Mouse (Mus musculus) bone marrow macrophage, adult 2 months (primary cell): ENCODE measurements around the gene Hspd1.

Experiments
- CTCF ChIP-seq: IDR thresholded peaks from 2 replicates; pipeline ENCODE4 v1.5.1; 2012; ENCODE audit warnings: low read depth, mild to moderate bottlenecking, low read length, moderate library complexity
- POLR2A ChIP-seq: IDR thresholded peaks from 2 replicates; pipeline ENCODE4 v1.6.1; 2012; ENCODE audit warnings: mild to moderate bottlenecking, low read depth, low read length, borderline replicate concordance

DNA sequence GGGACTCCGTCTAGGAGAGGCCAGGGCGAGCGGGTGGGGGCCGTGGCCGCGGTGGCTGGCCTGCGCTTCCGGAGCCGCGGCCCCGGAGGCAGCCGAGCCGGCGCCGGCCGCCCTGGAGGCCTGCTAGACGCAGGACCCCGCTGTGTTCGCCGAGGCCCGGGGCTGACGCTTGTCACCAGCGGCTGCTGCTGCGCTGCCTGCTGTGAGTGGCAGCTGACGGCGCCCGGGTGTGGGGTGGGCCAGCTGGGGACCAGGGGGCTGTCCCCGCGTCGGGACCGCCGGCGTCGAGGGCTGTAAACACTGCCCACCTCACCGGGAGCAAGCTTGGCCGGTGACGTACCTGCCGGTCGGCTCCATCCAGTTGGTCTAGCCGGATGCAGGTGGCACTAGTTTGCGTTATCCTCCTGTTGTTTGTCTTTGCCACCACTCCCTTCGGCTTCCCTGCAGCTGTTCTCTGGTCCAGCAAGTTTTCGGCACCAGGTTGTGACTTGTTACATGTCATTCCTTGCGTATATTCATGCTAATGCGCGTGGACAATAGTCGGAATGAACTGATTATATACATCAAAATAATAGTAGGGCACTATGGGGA is 43.5 kb upstream of the Hspd1 start:
- TF ChIP-seq POLR2A = no peak
- no peak for TF ChIP-seq CTCF
